Mouse (Mus musculus) erythroblast, embryonic 14.5 days (primary cell): ENCODE measurements at regions not wholly inside any gene's neighbourhood (a gene's known extent, or its start where the extent isn't known, plus 50 kb on each side); places are given as distances from the start of the nearest gene placed in this dataset.

Source experiments
- GATA1 ChIP-seq: IDR thresholded peaks from 2 replicates; pipeline ENCODE4 v1.6.1; 2012; ENCODE audit warnings: low read length, inconsistent platforms, mixed read lengths
- TAL1 ChIP-seq: IDR thresholded peaks from 3 replicates; pipeline ENCODE4 v1.6.1; 2012; ENCODE audit warnings: low read length, inconsistent platforms, mixed read lengths

DNA sequence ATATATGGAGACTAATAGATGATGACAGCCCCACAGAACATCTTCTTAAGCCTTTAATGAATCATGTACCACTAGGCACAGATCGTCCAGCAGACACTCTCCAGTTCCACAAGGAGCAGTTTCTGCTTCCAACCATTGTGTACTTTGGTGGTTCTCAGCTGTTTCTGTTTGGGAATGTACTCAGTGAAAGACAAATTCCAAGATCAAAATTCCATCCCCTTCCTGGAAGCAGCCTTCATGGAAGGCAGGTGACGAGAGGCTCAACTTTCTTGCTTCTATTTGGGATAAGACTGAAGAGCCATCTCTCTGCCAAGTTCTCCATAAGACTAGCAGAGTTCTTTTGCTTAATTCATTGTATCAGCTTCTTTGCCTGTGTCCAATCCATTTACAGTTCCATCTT, 444.0 kb upstream of the Klf4 start:
- TF ChIP-seq GATA1 (no peak), TAL1 (no peak)
